Mouse (Mus musculus) CH12F3 (cell line): ENCODE results near the gene Gm11111.

Experiments used
- in situ Hi-C: fragments of 300-500 bp; cut with MboI; formaldehyde crosslinking; loops from 2 replicates; pipeline ENCODE4 v1.14.3; 2020; ENCODE audit warnings: low sequenced_read_pairs

Gene Gm11111

GRCm38 (mm10) chr5:98580811-98581210, 28.3 kb downstream of the Gm11111 start:
- in situ Hi-C loops, result no loop called here

GRCm38 (mm10) chr5:98582051-98582450, 29.6 kb downstream of the Gm11111 start:
- in situ Hi-C loops, result no loop called here

GRCm38 (mm10) chr5:98585915-98586314, 33.4 kb downstream of the Gm11111 start:
- in situ Hi-C loops, result no loop called here
